Mouse (Mus musculus) mouse trophoblast stem cell (cell line): ENCODE results near the gene Clhc1.
"Not testable (repeated sequence)": the region's sequence is repeated elsewhere in the genome, so short reads cannot be mapped to it uniquely, and the experiment has no call there.

ENCODE experiments used
- in situ Hi-C, 2 experiments: fragments of 300-500 bp; cut with MseI, MboI; formaldehyde crosslinking; loops; 2 replicates in 1 of 2; 3 replicates in 1 of 2; pipeline ENCODE4 v1.15.1; 2025

The Clhc1 gene

GRCm38 (mm10) chr11:29547752-29548503, at the start of gene Clhc1, which contains the start of gene Rps27a:
Gene Clhc1, plus strand, starts transcription at chr11:29547950.
Gene Rps27a, minus strand, starts transcription at chr11:29548109.
- in situ Hi-C loops = no loop called here

- in situ Hi-C loops = no loop called here
Observed at GRCm38 (mm10) chr11:29503948-29504893, 43.5 kb upstream of the Clhc1 start.

- in situ Hi-C loops = no loop called here
Observed at GRCm38 (mm10) chr11:29504899-29505625, 42.7 kb upstream of the Clhc1 start.

GRCm38 (mm10) chr11:29509421-29509820, 38.3 kb upstream of the Clhc1 start:
- in situ Hi-C loops = no loop called here

GRCm38 (mm10) chr11:29512818-29513535, 34.8 kb upstream of the Clhc1 start:
- in situ Hi-C loops = no loop called here

GRCm38 (mm10) chr11:29514325-29514681, 33.4 kb upstream of the Clhc1 start:
- in situ Hi-C loops = no loop called here

GRCm38 (mm10) chr11:29514682-29515412, 32.9 kb upstream of the Clhc1 start, which contains the start of gene Prorsd1:
Gene Prorsd1, minus strand, starts transcription at chr11:29515033.
- in situ Hi-C loops = no loop called here

- in situ Hi-C loops = no loop called here
Observed at GRCm38 (mm10) chr11:29525988-29526794, 21.6 kb upstream of the Clhc1 start, which contains the start of gene Mtif2. Gene Mtif2, plus strand, starts transcription at chr11:29526408.

GRCm38 (mm10) chr11:29538201-29538600, 9.5 kb upstream of the Clhc1 start:
- in situ Hi-C loops = no loop called here

- in situ Hi-C loops = no loop called here
Observed at GRCm38 (mm10) chr11:29544225-29544945, 3.4 kb upstream of the Clhc1 start.

GRCm38 (mm10) chr11:29545150-29545752, 2.5 kb upstream of the Clhc1 start:
- in situ Hi-C loops = not testable (repeated sequence)

GRCm38 (mm10) chr11:29546297-29546696, 1.5 kb upstream of the Clhc1 start:
- in situ Hi-C loops = not testable (repeated sequence)

- in situ Hi-C loops = no loop called here
Observed at GRCm38 (mm10) chr11:29546762-29547161, 988 bp upstream of the Clhc1 start.

- in situ Hi-C loops = no loop called here
Observed at GRCm38 (mm10) chr11:29547249-29547751, 450 bp upstream of the Clhc1 start.

GRCm38 (mm10) chr11:29548504-29549424, 1.0 kb downstream of the Clhc1 start:
- in situ Hi-C loops = no loop called here

GRCm38 (mm10) chr11:29549425-29549778, 1.7 kb downstream of the Clhc1 start:
- in situ Hi-C loops = no loop called here

- in situ Hi-C loops = loop anchor here in 1 of 2 experiments (25.0 kb wide), 1 partner anchor 127 kb away; the partner anchor contains the start of gene Rtn4
Observed at GRCm38 (mm10) chr11:29560452-29560851, 12.7 kb downstream of the Clhc1 start.
